Mouse (Mus musculus): Measurements from ENCODE around the gene Fbp1. TPM values are rescaled to one million over a fixed set of nuclear protein-coding genes. Genes with fewer than 3 reads are reported as not detected.

The Fbp1 gene
- polyA plus RNA-seq, 1 experiment = 0.69 TPM

GRCm38 (mm10) chr13:62893044-62893842 lies 5.2 kb upstream of the Fbp1 start:
- TF ChIP-seq POLR2A (IDR thresholded peaks at IDR 0.05; ENCODE audit: extremely low read depth, insufficient read depth, low read length) (no peak), CTCF (IDR thresholded peaks at IDR 0.05; ENCODE audit: extremely low read depth, insufficient read depth, low read length) (no peak)
- no peak overlapping the region; the same call in 1 of the 2 replicates for H3K27ac ChIP-seq (ENCODE audit: insufficient read depth, low read length)
- H3K4me3 ChIP-seq (ENCODE audit: insufficient read depth, low read length) = no peak overlapping the region
- H3K4me1 ChIP-seq (ENCODE audit: control insufficient read depth, insufficient read depth, low read length) = peaks cover 1% of the 10 kb centered on the region; the same call in 1 of the 2 replicates

- H3K27ac ChIP-seq (ENCODE audit: insufficient read depth, low read length) = no peak overlapping the region
- H3K4me3 ChIP-seq (ENCODE audit: insufficient read depth, low read length) = no peak overlapping the region
- H3K4me1 ChIP-seq (ENCODE audit: control insufficient read depth, insufficient read depth, low read length) = no peaks in the 10 kb centered on the region
- TF ChIP-seq CTCF (IDR thresholded peaks at IDR 0.05; ENCODE audit: extremely low read depth, insufficient read depth, low read length) = no peak
- TF ChIP-seq POLR2A (IDR thresholded peaks at IDR 0.05; ENCODE audit: extremely low read depth, insufficient read depth, low read length) = no peak
Measured at GRCm38 (mm10) chr13:62889311-62889710, 1.2 kb upstream of the Fbp1 start.

GRCm38 (mm10) chr13:62884536-62884935 lies 3.5 kb downstream of the Fbp1 start:
- H3K4me1 ChIP-seq (ENCODE audit: control insufficient read depth, insufficient read depth, low read length) = no peaks in the 10 kb centered on the region
- no peak overlapping the region for H3K27ac ChIP-seq (ENCODE audit: insufficient read depth, low read length)
- no peak for TF ChIP-seq POLR2A (IDR thresholded peaks at IDR 0.05; ENCODE audit: extremely low read depth, insufficient read depth, low read length)
- no peak for TF ChIP-seq CTCF (IDR thresholded peaks at IDR 0.05; ENCODE audit: extremely low read depth, insufficient read depth, low read length)
- no peak overlapping the region for H3K4me3 ChIP-seq (ENCODE audit: insufficient read depth, low read length)

GRCm38 (mm10) chr13:62883925-62884324 lies 4.2 kb downstream of the Fbp1 start:
- TF ChIP-seq CTCF (IDR thresholded peaks at IDR 0.05; ENCODE audit: extremely low read depth, insufficient read depth, low read length) (no peak), POLR2A (IDR thresholded peaks at IDR 0.05; ENCODE audit: extremely low read depth, insufficient read depth, low read length) (no peak)
- Histone ChIP-seq H3K27ac (ENCODE audit: insufficient read depth, low read length) (no peak overlapping the region), H3K4me1 (ENCODE audit: control insufficient read depth, insufficient read depth, low read length) (no peaks in the 10 kb centered on the region), H3K4me3 (ENCODE audit: insufficient read depth, low read length) (no peak overlapping the region)

GRCm38 (mm10) chr13:62883436-62883835 lies 4.6 kb downstream of the Fbp1 start:
- Histone ChIP-seq H3K27ac (ENCODE audit: insufficient read depth, low read length) (no peak overlapping the region), H3K4me3 (ENCODE audit: insufficient read depth, low read length) (no peak overlapping the region), H3K4me1 (ENCODE audit: control insufficient read depth, insufficient read depth, low read length) (no peaks in the 10 kb centered on the region)
- TF ChIP-seq CTCF (IDR thresholded peaks at IDR 0.05; ENCODE audit: extremely low read depth, insufficient read depth, low read length) (no peak), POLR2A (IDR thresholded peaks at IDR 0.05; ENCODE audit: extremely low read depth, insufficient read depth, low read length) (no peak)

GRCm38 (mm10) chr13:62882856-62883255 lies 5.2 kb downstream of the Fbp1 start:
- TF ChIP-seq CTCF (IDR thresholded peaks at IDR 0.05; ENCODE audit: extremely low read depth, insufficient read depth, low read length) (no peak), POLR2A (IDR thresholded peaks at IDR 0.05; ENCODE audit: extremely low read depth, insufficient read depth, low read length) (no peak)
- Histone ChIP-seq H3K27ac (ENCODE audit: insufficient read depth, low read length) (no peak overlapping the region), H3K4me3 (ENCODE audit: insufficient read depth, low read length) (no peak overlapping the region), H3K4me1 (ENCODE audit: control insufficient read depth, insufficient read depth, low read length) (no peaks in the 10 kb centered on the region)

- no peaks in the 10 kb centered on the region for H3K4me1 ChIP-seq (ENCODE audit: control insufficient read depth, insufficient read depth, low read length)
- no peak overlapping the region for H3K27ac ChIP-seq (ENCODE audit: insufficient read depth, low read length)
- no peak for TF ChIP-seq CTCF (IDR thresholded peaks at IDR 0.05; ENCODE audit: extremely low read depth, insufficient read depth, low read length)
- TF ChIP-seq POLR2A (IDR thresholded peaks at IDR 0.05; ENCODE audit: extremely low read depth, insufficient read depth, low read length) = no peak
Measured at GRCm38 (mm10) chr13:62881336-62881735, 6.7 kb downstream of the Fbp1 start.

GRCm38 (mm10) chr13:62879831-62880615 lies 8.1 kb downstream of the Fbp1 start:
- Histone ChIP-seq H3K4me3 (ENCODE audit: insufficient read depth, low read length) (no peak overlapping the region), H3K4me1 (ENCODE audit: control insufficient read depth, insufficient read depth, low read length) (no peaks in the 10 kb centered on the region), H3K27ac (ENCODE audit: insufficient read depth, low read length) (no peak overlapping the region)
- no peak for TF ChIP-seq CTCF (IDR thresholded peaks at IDR 0.05; ENCODE audit: extremely low read depth, insufficient read depth, low read length)
- no peak for TF ChIP-seq POLR2A (IDR thresholded peaks at IDR 0.05; ENCODE audit: extremely low read depth, insufficient read depth, low read length)

More at GRCm38 (mm10) chr13:62881336-62881735, 6.7 kb downstream of the Fbp1 start:
- H3K4me3 ChIP-seq (ENCODE audit: insufficient read depth, low read length) = no peak overlapping the region

GRCm38 (mm10) chr13:62879411-62879810 lies 8.7 kb downstream of the Fbp1 start:
- H3K27ac ChIP-seq (ENCODE audit: insufficient read depth, low read length) = no peak overlapping the region
- no peak overlapping the region for H3K4me3 ChIP-seq (ENCODE audit: insufficient read depth, low read length)
- no peak for TF ChIP-seq POLR2A (IDR thresholded peaks at IDR 0.05; ENCODE audit: extremely low read depth, insufficient read depth, low read length)
- TF ChIP-seq CTCF (IDR thresholded peaks at IDR 0.05; ENCODE audit: extremely low read depth, insufficient read depth, low read length) = no peak
- H3K4me1 ChIP-seq (ENCODE audit: control insufficient read depth, insufficient read depth, low read length) = no peaks in the 10 kb centered on the region
